Mouse (Mus musculus): Measurements from ENCODE around the gene Tcf3.

Tcf3 gene

DNA sequence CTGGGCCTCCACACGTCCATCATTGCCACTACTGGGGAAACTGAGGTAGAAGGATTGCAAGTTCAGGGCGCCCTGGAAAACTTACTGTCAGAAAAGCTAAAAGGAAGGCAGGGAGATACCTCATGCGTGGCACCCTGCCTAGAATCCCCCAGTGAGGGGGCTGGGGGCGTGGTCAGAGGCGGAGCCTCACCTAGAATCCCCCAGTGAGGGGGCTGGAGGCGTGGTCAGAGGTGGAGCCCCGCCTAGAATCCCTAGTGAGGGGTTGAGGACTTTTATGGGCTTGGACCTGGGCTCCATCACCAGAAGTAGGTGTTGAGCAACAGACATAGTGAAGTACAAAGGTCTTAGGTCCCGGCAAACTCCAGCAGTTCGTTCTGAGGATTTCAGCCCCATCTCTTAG, 2.8 kb upstream of the Tcf3 start:
- peak; percentile 26 to 30 for DNase-seq

DNA sequence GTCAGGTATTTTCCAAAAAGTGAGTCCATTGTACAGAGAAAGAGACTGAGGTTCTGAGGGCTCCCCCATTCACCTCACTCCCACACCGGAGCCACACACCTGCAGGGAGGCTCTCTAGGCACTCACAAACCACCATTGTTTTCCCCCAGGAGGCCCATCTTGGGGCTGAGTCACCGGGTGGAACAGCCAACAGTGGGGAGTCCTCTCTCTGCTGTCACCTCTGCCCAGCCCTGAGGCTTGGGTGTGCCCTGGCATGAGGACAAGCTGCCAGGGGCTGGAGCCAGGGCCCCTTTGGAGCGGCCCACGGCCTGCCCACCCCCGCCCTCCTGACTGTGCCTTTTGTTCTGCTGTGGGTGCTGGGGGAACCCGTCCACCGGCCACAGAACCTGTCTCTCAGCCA, 2.3 kb upstream of the Tcf3 start:
- DNase-seq, result no peak

DNA sequence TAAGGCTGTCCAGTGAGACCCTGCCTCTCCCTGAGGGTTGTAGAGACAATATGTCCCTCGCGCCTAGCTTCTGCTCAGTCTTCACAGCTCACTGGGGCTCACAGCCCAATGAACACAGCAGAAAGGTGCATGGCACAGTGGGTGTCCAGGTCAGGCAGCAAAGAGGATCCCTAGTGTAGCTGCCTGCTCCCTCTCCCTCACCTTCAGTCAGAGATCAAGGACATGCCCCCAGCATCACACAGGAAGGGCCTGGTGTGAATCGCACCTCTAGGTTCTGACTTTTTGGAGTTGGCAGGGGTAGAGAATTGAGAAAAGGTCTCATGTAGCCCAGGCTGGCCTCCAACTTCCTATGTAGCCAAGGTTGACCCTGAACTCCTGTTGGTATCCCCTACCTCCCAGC, 1.4 kb upstream of the Tcf3 start:
- DNase-seq, result no peak

DNA sequence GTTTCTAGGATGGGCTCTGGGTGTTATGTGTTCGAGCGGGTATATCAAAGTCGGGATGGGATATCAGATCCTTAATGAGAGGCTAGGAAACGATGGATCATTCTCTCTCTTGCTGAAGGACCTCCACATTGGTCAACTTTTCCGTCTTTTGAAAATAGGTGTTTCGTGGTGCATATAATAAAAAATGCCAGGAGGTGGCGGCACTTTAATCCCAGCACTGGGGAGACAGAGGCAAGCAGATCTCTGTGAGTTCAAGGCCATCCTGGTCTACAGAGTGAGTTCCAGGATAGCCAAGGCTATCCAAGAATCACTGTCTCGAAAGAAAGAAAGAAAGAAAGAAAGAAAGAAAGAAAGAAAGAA, 766 bp upstream of the Tcf3 start:
- no peak for DNase-seq

DNA sequence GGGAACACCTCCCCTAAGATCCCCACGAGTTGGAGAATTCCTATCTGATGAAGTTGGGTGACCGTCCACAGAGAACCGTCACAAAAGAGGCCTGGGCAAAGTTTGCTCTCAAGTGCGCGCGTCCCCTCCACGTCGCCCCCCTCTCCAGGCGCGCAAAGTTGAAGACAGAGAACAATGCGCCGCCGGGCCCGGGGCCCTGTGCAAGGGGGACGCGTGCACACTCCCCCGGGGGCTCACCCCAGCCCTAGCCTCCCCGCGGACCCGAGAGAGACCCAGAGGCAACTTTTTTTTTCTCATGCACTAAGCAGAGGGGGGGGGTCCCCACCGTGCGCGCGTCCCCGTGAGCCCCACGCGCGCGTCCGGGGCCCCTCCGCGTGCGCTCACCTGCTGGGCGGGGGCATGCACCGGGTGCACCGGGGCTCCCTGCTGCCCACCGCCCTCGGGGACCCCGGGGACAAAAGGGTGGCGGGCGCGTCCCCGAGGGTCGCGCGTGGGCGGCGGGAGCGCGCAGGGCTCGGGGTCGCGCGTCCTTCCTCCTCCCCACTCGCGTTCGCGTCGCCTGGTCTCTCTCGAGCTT, 423 bp downstream of the Tcf3 start:
- peak; percentile 24 to 46 for DNase-seq

DNA sequence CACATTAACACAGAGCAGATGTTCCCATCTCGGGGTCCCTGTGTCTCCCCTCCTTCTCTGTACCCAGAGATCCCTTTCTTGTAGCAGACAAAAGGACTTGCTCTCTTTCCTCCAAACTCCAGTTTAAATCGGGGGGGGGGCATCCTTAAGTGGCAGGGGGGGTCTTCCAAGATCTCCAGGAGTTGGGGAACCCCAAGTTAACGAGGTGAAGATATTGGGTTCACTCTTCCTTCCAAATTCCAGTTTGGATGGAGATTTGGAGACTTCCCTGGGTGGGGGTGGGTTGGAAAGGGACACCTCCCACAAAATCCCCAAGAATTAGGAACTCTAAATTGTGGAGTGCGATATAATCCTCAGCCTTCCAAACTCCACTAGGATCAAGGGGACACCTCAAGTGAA, 1.1 kb downstream of the Tcf3 start:
- no peak for DNase-seq

DNA sequence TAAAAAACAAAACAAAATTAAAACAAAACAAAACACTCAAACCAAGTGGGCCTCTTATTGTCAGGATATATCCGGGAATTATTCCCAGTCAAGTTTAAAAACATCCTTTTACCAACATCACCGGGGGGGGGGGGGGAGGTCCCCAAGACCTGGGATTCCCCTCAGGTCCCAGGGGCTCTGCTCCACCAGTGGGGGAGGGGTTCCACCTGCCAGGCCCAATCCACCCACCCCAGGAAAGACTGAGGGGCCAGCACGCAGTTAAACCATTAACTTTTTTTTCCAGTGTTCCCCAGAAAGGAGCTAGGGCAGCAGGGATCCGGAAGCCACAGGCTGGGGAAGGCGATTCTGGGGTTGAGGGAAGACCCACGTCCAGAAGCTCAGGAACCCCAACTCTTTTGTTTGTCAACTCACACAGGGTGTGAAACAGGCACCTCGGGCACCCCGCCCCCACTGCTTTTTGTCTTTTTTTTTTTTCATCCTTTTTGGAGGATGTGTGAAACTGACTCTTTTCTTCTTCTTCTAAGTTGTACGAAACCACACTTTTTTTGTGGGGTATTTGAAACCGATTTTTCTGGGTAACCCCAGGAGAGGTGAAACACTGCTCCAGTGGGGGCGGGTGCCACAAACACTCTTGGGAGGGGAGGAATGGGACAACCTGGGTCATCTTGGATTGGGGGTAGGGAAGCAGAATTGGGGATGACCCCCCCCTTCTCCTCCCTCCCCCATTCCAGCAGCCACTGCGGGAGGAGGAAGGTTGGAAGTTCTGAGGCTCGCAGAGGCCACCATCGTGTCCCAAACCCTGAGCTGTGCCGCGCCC, 1.7 kb downstream of the Tcf3 start:
- DNase-seq, result peak in 1 of 2 experiments; percentile 39

DNA sequence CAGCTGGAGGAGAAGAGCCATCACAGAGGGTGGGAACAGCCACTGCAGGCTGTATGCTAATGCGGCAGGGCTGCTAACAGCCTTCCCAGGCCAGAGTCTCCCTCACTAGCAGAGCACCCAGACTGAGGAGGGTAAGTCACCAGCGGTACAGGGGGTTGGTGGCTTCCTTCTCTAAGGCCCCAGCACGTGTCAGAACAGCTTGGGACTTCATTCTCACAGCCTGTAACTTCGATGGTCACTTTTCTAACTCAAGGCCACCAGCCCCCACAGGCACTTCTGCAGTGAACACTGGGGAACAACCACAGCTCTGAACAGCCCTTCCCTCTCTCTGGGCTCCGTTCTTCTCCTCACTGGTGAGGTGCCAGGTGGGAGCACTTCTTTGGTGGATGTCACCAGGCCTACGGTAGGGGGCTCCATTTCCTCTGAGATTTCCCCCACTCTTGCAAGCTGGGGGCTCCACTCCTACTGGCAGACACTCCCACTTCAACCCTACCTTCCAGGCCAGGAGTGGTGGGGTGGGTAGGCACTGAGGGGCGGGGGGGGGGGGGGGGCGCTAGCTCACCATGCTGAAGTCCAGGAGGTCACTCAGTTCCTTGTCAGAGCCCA, 3.0 kb downstream of the Tcf3 start:
- no peak for DNase-seq

DNA sequence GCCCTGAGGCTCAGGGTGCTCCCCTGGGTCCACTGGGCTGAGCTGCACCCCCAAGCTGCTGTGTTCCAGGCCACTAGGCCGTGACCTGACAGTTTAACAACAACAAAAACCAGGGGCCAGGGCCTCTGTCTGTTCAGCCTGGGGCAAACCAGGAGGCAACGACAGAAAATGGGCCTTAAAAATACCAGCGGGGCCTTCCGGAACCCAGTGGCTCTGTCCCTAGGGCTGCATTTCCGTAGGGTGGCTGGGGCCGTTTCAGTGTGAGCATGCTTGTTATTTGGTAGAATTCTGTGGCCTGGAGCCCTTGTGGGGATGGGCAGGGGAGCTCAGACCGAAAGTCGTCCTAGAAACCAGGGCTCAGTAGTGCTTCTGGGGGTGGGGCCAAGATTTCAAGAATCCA, 3.6 kb downstream of the Tcf3 start:
- no peak for DNase-seq

DNA sequence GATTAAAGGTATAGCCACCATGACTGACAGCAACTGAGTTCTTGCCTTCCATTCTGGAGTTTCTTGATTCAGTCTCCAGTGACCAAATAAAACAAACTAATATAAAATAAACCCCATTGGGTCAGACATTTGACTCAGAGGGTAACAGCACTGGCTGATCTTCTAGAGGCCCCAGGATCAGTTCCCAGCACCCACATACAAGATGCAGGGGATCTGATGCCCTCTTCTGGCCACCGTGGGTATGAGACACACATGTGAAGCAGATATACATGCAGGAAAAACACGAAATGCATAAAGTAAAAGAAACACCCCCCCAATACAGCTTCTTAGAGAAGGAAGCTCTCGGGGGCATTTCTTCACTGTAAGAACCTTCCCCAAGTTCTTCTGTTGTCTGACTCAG, 8.4 kb downstream of the Tcf3 start:
- no peak for DNase-seq

DNA sequence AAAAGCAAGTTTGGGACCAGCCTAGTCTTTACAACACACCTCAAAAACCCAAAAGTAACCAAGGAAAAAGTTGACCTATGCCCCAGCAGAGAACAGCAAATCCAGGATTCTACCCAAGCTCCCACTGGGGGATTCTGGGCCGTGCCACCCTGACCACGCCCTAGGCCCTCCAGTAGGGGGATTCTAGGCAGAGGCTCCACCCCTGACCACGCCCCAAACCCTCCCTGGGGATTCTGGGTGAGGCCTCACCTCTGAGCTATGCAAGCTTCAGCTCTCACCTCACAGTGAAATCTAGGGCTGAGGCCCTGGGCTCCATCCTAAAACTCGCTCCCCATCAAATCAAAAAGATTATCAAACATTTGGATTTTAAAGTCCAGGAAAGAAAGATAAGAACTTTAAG, 9.9 kb downstream of the Tcf3 start:
- DNase-seq, result peak in 1 of 2 experiments; percentile 39

DNA sequence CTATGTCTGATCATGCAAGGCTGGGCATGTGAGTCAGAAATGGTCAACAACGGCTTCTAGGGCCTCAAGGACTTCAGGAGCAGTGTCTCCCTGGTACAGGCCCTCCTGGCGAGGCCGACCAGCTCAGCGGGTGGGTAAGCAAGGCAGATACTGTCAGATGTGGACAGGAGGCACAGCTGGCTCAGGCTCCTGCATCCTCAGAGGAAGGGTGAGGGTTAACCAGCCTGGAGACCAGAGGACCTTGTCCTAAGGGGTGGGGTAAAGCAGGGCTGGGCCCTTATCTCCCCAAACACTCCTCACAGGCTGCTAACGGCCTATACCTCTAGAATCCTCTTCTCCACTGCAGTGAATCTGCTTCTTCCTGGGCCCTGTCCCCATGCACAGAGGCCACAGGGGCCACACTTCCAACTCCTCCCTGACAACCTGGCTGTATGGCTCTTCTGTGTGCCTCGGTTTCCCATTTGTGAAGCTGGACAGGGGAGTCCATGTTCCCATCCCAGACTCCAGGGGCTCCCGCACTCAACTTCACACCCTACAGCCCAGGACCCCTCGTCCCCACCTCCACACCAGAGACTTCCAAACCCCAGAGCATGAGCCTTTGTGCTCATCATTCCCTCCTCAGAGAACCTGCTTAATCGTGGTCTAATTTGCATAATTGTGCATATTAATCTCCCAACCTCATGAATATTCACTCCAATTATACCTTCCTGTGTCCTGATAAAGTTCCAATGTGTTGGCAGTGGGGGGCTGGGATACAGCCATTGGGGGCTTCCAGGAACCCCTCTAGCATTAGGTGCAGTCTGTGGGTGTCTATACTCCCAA, 11.6 kb downstream of the Tcf3 start:
- no peak for DNase-seq

DNA sequence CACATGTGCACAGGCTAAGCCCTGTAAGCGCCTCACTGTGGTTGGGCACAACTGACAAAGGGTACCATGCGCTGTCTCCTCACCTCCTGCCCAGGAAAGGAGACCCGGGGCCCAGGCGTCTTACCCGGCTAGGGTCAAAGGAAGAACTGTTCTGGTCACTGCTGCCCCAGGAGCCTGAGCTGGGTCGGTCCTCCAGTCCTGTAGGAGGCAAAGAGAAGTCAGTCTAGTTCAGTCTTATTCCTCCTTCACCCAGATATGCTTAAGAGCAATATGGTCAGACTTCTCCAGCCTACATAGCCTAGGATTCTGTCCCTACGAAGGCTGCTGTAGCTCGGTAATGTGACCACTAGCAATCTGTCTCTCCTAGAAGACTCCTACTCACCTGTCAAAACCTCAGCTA, 12.2 kb downstream of the Tcf3 start:
- no peak for DNase-seq

DNA sequence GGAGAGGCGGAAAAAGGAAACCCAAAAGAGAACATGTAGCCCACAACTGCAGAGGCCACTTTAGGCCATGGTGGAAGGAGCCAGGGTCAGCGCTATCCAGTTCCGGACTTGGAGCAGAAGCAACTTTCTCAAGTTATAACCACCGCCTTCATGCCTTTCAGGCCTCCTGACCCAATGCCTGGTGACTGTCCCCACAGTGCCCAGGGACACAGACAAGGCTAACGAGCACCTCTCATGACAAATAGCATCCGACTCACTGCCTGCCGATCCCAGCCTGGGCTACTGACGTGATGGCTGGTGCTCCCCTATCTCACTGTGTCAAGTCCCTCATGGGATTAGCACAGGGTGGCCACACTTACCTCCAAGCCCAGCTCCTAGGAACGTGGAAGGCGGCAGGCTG, 12.7 kb downstream of the Tcf3 start:
- DNase-seq, result no peak

DNA sequence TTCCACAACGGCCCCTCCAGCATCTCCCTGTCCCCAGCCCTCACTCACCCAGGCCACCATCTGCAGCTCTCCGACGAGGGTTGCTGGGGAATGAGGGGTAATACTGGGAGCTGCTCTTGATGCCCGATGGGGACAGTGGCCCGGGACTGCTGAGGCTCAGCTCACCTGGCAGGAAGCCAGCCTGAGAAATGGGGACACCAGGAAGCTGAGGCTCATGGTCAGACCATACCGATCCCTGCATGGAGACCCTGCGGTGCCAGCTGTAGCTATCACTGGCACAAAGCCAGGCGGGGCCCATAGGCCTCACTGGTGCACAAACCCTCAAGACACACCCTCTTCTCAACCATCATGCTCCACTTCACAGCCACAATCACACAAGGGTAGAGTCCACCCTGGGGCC, 14.0 kb downstream of the Tcf3 start:
- DNase-seq, result no peak

DNA sequence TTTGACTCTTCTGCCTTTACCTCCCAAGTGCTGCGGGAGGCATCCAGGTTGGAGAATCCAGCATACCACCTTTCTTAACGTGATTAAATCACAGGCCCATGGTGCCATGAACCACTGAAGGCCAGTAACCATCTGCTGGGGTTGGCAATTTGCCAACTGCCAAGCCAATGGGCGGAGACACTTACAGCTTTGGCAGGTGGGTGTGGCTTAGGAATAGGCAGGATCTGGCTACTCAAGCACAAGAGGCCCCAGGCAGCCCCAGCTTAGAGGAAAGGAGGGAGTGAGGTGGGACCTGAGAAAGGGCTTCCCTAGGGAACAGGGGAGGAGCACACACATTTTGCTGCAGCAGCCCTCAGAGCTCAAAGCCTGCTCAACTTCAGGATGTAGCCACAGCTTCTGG, 15.1 kb downstream of the Tcf3 start:
- peak; percentile 34 to 60 for DNase-seq

DNA sequence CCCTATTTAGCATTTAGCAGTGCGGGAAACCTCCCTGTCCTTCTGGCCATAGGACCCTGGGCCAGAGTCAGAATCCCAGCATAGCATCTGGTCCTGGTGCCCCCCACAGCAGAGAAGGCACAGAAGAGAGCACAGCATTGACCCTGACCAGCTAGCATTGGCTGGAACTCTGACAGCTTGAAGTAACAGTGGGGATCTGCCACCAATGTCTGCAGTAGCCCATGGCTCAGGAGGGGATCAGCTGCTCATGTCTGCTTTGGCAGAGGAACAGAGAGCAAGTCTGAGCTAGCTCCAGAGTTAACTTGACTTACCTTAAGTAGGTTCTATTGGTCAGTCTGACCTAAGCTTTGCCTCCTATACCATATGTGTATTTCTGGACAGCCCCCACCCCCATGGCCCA, 15.6 kb downstream of the Tcf3 start:
- DNase-seq, result no peak

DNA sequence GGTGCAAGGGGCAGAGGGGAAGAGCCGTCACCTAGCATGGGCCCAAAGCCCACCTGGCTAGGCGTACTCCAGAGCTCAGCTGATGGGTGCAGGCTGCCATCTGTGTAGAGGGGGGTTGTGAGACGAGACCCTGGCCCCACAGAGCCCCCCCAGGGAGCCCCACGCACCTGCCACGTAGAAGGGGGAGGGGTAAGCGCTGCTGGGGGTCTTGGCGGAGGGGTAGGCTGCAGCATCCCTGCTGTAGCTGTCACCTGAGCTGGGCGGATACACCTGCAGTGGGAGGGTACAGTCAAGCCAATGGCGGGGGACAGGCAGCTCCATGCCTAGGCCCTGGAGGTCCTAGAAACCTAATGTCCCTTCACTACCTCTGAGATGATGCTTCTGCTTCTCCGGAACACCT, 16.1 kb downstream of the Tcf3 start:
- DNase-seq, result no peak

DNA sequence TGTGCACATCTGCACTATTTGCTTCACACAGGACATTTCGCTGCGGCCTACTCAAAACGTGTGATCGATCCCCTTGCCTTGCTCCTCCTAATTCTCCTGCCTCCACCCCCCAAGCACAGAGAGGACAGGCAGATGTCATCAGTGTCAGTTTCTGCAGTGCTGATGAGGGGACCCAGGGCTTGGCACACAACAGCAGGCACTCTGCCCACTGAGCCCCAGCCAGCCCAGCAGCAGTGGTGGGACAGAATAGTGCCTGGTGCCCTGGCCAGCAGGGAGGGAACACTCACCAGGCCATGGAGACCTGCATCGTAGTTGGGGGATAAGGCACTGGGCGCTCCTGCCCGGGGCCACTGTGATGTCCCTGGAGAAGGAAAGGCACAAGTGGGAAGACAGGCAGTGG, 17.9 kb downstream of the Tcf3 start:
- no peak for DNase-seq

DNA sequence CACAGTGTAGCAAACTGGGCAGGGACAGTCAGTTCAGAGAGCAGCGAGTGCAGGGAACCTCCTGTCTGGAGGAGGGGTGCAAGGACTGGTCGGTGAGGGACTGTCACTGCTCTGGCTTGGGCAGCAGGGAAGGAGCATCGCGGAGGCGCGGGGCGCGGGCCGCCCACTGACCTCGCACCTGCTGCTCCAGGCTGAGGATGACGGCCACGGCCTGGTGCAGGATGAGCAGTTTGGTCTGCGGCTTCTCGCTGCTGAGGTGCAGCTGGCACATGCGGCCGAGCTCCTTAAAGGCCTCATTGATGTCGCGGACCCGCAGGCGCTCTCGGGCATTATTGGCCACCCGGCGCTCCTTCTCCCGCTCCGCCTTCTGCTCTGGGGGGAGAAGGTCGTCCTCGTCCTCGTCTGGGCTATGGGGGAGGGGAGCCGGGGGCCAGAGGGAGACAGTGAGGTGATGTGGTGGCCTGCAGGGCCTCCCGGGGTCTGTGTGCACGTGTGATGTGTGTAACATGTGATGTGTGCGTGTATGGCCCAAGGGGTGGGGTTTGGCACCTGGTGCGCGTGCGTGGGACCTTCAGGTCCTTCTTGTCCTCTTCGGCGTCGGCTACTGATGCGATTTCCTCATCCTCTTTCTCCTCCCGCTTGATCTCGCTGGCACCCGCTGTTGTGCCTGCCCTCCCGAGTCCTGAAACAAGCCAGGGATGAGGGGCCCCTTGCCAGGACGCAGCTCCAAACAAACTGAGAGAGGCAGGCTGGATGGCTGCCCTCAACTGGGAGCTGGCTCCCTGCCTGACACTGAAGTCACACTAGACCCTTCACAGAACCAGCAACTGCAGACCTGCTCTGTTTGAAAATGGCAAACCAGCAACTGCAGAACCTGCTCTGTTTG, 20.5 kb downstream of the Tcf3 start:
- DNase-seq, result no peak

DNA sequence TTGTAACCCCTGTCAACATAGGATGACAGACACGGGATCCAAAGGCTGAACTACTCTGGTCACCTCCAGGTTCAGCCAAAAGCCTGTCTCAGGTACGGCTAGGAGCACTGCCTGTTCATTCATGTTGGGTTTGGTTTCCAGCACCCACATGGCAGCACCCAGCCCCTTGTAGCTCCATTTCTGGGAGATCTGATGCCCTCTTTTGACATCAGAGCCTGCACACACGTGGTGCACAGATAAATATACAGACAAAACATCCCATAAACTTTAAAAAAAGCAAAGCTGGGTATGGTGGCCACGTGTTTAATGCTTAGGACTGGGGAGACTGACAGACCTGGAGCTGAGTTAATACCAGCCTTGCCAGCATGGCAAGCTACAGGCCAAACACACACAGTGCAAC, 25.5 kb downstream of the Tcf3 start:
- DNase-seq, result no peak

DNA sequence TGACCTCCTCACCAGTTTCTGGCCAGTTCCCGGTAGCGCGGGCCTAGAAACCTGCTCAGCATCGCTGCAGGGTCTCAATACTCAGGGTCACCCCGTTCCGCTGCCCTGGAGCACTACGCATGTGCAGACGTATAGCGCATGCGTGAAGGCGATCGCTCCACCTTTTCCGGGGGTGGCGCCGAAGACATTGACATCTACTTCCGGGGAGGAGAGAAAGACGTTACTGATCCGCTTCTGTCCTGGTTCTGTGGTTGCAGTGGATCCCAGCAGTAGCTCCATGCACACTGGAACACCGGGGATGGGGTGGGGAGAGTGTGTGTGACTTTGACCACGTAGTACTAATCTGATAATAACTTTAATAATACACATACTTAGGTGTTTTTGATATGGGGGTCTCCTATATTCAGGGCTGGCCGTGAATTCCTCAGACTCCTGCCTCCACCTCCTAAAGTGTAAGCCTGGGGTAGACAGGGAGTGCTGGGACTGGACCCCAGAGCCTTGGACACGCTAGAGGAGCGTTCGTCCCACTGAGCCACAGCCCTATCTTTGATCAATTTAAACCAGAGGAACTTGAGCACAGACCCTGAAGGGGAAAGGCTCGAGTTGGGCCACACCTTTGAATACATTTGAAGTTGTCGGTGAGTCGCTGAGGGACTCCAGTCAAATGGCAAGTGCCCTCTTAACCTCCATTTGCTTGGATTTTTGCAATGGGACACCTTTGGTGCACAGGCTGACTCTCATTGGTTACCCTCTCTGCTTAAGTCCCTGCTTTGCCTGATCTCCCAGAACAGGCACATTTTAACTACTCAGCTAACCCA, 26.6 kb downstream of the Tcf3 start, which contains the start of gene Uqcr11:
Uqcr11 (minus strand) TSS at position 147 of the 818 bp plus-strand sequence.
- peak; percentile 94 for DNase-seq
